Mouse (Mus musculus) right cerebral cortex, postnatal 10 days (tissue): ENCODE results near the gene Gm47959.
"Not testable (repeated sequence)": the region's sequence is repeated elsewhere in the genome, so short reads cannot be mapped to it uniquely, and the experiment has no call there.

Source experiments
- DNase-seq, 2 experiments: peaks; one replicate each; pipeline ENCODE4 v3.0.0; 2021; ENCODE audit warnings: low spot score in 2 of 2

The Gm47959 gene

GRCm38 (mm10) chr1:83000306-83000705 is at the start of gene Gm47959:
Gene Gm47959, plus strand, starts transcription at chr1:83000548.
- not testable (repeated sequence) for DNase-seq

GRCm38 (mm10) chr1:82955913-82956312 is 44.4 kb upstream of the Gm47959 start, which contains the start of gene Gm7544:
Gene Gm7544, minus strand, starts transcription at chr1:82956013.
- DNase-seq = not testable (repeated sequence)

GRCm38 (mm10) chr1:82959870-82960385 is 40.4 kb upstream of the Gm47959 start, which contains the start of gene Gm47955:
Gene Gm47955, plus strand, starts transcription at chr1:82960286.
- no peak for DNase-seq

GRCm38 (mm10) chr1:82966413-82966812 is 33.9 kb upstream of the Gm47959 start:
- no peak for DNase-seq

- DNase-seq = no peak
These were observed 28.3 kb upstream of the Gm47959 start for GRCm38 (mm10) chr1:82972046-82972445.

- no peak for DNase-seq
These were observed 27.1 kb upstream of the Gm47959 start for GRCm38 (mm10) chr1:82973244-82973643.

- DNase-seq = no peak
These were observed 26.4 kb upstream of the Gm47959 start for GRCm38 (mm10) chr1:82973901-82974300.

- no peak for DNase-seq
These were observed 26.0 kb upstream of the Gm47959 start for GRCm38 (mm10) chr1:82974342-82974741.

GRCm38 (mm10) chr1:82975750-82976149 is 24.6 kb upstream of the Gm47959 start:
- no peak for DNase-seq

- DNase-seq = no peak
These were observed 22.5 kb upstream of the Gm47959 start for GRCm38 (mm10) chr1:82977840-82978239.

- no peak for DNase-seq
These were observed 13.6 kb upstream of the Gm47959 start for GRCm38 (mm10) chr1:82986738-82987137.

- DNase-seq = peak; percentile 54 to 62
These were observed 12.7 kb upstream of the Gm47959 start for GRCm38 (mm10) chr1:82987530-82988198.

GRCm38 (mm10) chr1:82991062-82991461 is 9.3 kb upstream of the Gm47959 start:
- no peak for DNase-seq

- DNase-seq = no peak
These were observed 8.8 kb upstream of the Gm47959 start for GRCm38 (mm10) chr1:82991596-82991995.

GRCm38 (mm10) chr1:82992093-82992492 is 8.3 kb upstream of the Gm47959 start:
- no peak for DNase-seq

GRCm38 (mm10) chr1:82993947-82994346 is 6.4 kb upstream of the Gm47959 start:
- DNase-seq = peak in 1 of 2 experiments; percentile 37

- no peak for DNase-seq
These were observed 6.2 kb downstream of the Gm47959 start for GRCm38 (mm10) chr1:83006218-83007179.

GRCm38 (mm10) chr1:83007471-83007870 is 7.1 kb downstream of the Gm47959 start:
- no peak for DNase-seq

GRCm38 (mm10) chr1:83014477-83014876 is 14.1 kb downstream of the Gm47959 start:
- DNase-seq = no peak

- DNase-seq = no peak
These were observed 15.1 kb downstream of the Gm47959 start for GRCm38 (mm10) chr1:83015329-83015879.

GRCm38 (mm10) chr1:83016556-83016955 is 16.2 kb downstream of the Gm47959 start:
- DNase-seq = no peak

- DNase-seq = no peak
These were observed 31.6 kb downstream of the Gm47959 start for GRCm38 (mm10) chr1:83031950-83032349.
